Mouse (Mus musculus): ENCODE results near the gene Adcy1.
"Not testable (repeated sequence)": the region's sequence is repeated elsewhere in the genome, so short reads cannot be mapped to it uniquely, and the experiment has no call there.

Adcy1 gene

DNA sequence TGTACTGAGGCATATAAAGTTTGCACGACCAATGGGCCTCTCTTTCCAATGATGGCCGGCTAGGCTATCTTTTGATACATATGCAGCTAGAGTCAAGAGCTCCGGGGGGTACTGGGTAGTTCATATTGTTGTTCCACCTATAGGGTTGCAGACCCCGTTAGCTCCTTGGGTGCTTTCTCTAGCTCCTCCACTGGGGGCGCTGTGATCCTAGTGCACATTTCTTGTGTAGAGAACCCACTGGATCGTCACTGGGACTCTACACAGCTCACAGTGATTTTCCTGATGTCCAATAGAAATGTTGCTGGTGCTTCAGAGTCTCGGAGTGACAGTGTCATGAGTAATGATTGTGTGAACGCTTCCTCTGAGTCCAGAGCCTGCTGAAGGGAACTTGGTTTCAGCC lies 158.5 kb downstream of the Adcy1 start:
- DNase-seq (ENCODE audit: low spot score), result not testable (repeated sequence)

DNA sequence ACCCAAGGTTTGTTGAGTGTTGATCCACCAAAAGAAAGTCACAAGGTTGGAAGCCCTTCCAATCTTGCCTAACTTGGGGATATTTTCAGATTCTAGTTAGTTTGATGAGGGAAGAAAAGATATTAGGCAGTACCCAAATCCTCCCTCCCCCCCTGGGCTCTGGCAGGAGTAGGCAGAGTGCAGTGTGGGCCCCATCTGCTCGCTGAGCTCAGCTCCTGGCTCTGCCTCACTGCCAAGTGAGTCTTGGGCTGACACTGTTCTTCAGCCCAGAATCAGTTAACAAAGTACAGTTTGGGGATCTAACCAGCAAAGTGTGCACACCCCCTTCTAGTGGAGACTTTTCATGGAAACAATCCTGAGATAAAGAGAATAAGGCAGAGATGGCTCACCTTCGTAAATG lies 162.9 kb downstream of the Adcy1 start:
- DNase-seq (ENCODE audit: low spot score), result no peak

DNA sequence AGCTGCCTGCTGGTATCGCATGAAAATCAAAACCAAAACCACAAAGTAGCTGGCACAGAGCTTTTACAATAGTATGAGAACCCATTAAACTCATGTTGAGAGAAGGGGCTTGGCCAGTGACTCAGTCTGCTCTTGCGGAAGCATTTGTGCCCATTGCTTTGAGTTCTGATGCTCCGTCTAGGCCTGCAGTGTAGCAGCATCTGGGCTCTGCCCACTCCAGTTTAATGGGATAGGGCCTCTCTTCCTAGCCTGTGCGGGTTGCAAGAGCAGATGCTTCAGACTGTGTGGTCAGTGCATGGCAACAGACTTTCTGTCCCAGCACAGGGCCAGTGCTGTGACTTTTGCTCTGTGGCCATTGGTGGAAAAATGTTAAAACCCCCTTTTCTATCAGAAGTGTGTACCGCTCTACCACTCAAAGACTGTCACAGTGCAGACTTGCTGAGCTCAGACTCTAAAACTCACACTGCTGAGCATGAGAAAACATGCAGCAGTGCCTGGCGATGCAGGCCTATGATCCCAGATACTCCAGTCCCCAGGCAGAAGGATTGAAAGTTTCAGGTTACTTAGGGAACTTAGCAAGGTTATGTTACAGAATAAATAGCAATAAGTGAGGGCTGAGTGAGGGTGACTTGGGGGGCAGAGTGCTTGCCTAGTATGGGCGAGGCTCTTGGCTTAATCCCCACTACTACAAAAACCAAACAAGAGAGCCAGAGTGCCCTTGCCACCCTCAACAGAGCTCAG lies 163.7 kb downstream of the Adcy1 start:
- no peak for DNase-seq (ENCODE audit: low spot score)

DNA sequence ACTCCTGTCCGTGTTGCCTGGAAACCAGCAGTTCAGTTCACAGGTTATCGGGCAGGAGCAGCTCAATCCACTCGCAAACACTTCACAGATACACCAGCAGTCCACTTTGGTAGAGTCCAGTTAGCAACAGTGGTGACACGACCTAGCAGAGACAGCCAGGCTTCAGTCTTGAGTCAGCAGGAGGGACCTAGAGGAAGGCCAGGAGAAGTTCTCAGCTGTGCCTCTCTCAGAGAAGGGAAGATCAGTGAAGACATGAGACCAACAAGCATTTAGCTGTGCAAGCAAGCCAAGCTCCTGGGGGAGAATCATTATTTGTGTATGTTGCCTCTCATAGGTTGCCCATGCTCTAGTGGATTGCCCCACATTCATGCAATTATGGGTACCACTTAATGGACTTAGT lies 164.8 kb downstream of the Adcy1 start:
- DNase-seq (ENCODE audit: low spot score), result no peak
